Mouse (Mus musculus) limb, embryonic 11.5 days (tissue): ENCODE measurements at regions not wholly inside any gene's neighbourhood (a gene's known extent, or its start where the extent isn't known, plus 50 kb on each side); places are given as distances from the start of the nearest gene placed in this dataset.

ENCODE experiments used
- ATAC-seq: fragments of 200-750 bp; cut with Nextera tagmentation; 2 replicates; pipeline ENCODE4 v1.8.0; 2017; ENCODE audit warnings: low read depth; ENCODE audit not compliant: insufficient number of reproducible peaks, low FRiP score, low TSS enrichment
- DNase-seq: peaks from one replicate; pipeline ENCODE4 v3.0.0-alpha.2; 2015; ENCODE audit warnings: low spot score
- H3K27ac ChIP-seq: fragments of 300-500 bp; sonication (generic); replicated peaks from 2 replicates; pipeline ENCODE4 v1.5.1; 2014; ENCODE audit warnings: low read depth, mild to moderate bottlenecking, low read length
- H3K27me3 ChIP-seq: fragments of 300-500 bp; sonication (generic); 2 replicates; pipeline ENCODE4 v1.6.1; 2014; ENCODE audit warnings: mild to moderate bottlenecking, low read length, mixed read lengths; ENCODE audit not compliant: control insufficient read depth, insufficient read depth
- H3K36me3 ChIP-seq: fragments of 300-500 bp; sonication (generic); 2 replicates; pipeline ENCODE4 v1.6.1; 2014; ENCODE audit warnings: mild to moderate bottlenecking, low read length, moderate library complexity, mixed read lengths; ENCODE audit not compliant: control insufficient read depth, insufficient read depth
- H3K4me1 ChIP-seq: fragments of 300-500 bp; sonication (generic); 2 replicates; pipeline ENCODE4 v1.6.1; 2014; ENCODE audit warnings: low read length, mixed read lengths; ENCODE audit not compliant: control insufficient read depth, insufficient read depth
- H3K4me2 ChIP-seq: fragments of 300-500 bp; sonication (generic); 2 replicates; pipeline ENCODE4 v1.6.1; 2014; ENCODE audit warnings: low read depth, mild to moderate bottlenecking, moderate library complexity; ENCODE audit not compliant: severe bottlenecking
- H3K4me3 ChIP-seq: fragments of 300-500 bp; sonication (generic); 2 replicates; pipeline ENCODE4 v1.5.1; 2014; ENCODE audit warnings: low read depth, low read length
- H3K9ac ChIP-seq: fragments of 300-500 bp; sonication (generic); 2 replicates; pipeline ENCODE4 v1.6.1; 2014; ENCODE audit warnings: mild to moderate bottlenecking, low read length
- H3K9me3 ChIP-seq: fragments of 300-500 bp; sonication (generic); 2 replicates; pipeline ENCODE4 v1.6.1; 2016; ENCODE audit warnings: low read length; ENCODE audit not compliant: control insufficient read depth
- WGBS: fragments of 180-500 bp; shearing (Covaris S2); extraction: QIAGEN DNeasy Blood & Tissue Kit; methylation state at CpG from one replicate; pipeline ENCODE4 v1.1.7; 2014; 5-methylcytosine and 5-hydroxymethylcytosine counted together

GRCm38 (mm10) chr17:54362991-54363390 lies 64.2 kb upstream of the Slc5a7 start:
- H3K36me3 ChIP-seq, result no peaks in the 10 kb centered on the region

DNA sequence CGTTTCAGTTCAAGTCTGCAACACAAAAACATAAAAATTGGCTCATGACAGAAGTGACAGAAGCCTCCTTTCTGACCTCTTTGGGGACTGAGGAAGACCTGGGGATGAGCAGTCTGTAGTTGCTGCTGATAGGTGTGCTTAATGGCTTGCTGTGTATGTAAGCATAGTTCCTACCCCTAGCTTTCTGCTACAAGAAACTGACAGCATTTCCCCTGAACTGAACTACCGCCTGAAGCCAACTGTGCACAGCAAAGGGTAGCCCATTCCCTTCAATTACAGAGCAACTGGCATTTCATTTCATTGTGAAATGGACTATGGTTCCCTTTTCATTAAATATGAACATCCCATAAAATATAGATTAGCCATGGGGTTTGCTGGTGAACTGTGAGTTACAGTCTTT lies 54.2 kb upstream of the Slc5a7 start:
- no peak for DNase-seq
- Histone ChIP-seq H3K4me3 (no peak overlapping the region), H3K9ac (no peak overlapping the region), H3K36me3 (no peaks in the 10 kb centered on the region), H3K27me3 (no peaks in the 10 kb centered on the region), H3K4me2 (no peak overlapping the region), H3K4me1 (no peaks in the 10 kb centered on the region), H3K27ac (no peak overlapping the region), H3K9me3 (no peaks in the 10 kb centered on the region)
- ATAC-seq, result no peak
- 83% methylated on average over 2 of the region's 2 CpGs for WGBS

More at GRCm38 (mm10) chr17:54362991-54363390, 64.2 kb upstream of the Slc5a7 start:
- WGBS, result 92% methylated on average over 1 of the region's 1 CpGs
- H3K4me2 ChIP-seq, result no peak overlapping the region
- no peak overlapping the region for H3K27ac ChIP-seq
- no peaks in the 10 kb centered on the region for H3K27me3 ChIP-seq
- H3K4me3 ChIP-seq, result no peak overlapping the region
- no peaks in the 10 kb centered on the region for H3K9me3 ChIP-seq
- no peak overlapping the region for H3K9ac ChIP-seq
- H3K4me1 ChIP-seq, result no peaks in the 10 kb centered on the region
- DNase-seq (no peak), ATAC-seq (no peak)

GRCm38 (mm10) chr17:54350881-54351280 lies 52.0 kb upstream of the Slc5a7 start:
- Histone ChIP-seq H3K9ac (no peak overlapping the region), H3K9me3 (no peaks in the 10 kb centered on the region), H3K4me2 (no peak overlapping the region), H3K27ac (no peak overlapping the region), H3K4me3 (no peak overlapping the region), H3K36me3 (no peaks in the 10 kb centered on the region), H3K27me3 (no peaks in the 10 kb centered on the region), H3K4me1 (no peaks in the 10 kb centered on the region)
- WGBS, result 57% methylated on average over 2 of the region's 2 CpGs
- ATAC-seq (no peak), DNase-seq (no peak)
